Mouse (Mus musculus): ENCODE measurements around the gene Tgfbr3. TPM values are rescaled to one million over a fixed set of nuclear protein-coding genes. Genes with fewer than 3 reads are reported as not detected.

Tgfbr3 gene
- 14.6 and 14.9 TPM in 2 replicates for polyA plus RNA-seq (2015; fragmentation: Nextera tagmentation; extraction: Ambion mirVana)

DNA sequence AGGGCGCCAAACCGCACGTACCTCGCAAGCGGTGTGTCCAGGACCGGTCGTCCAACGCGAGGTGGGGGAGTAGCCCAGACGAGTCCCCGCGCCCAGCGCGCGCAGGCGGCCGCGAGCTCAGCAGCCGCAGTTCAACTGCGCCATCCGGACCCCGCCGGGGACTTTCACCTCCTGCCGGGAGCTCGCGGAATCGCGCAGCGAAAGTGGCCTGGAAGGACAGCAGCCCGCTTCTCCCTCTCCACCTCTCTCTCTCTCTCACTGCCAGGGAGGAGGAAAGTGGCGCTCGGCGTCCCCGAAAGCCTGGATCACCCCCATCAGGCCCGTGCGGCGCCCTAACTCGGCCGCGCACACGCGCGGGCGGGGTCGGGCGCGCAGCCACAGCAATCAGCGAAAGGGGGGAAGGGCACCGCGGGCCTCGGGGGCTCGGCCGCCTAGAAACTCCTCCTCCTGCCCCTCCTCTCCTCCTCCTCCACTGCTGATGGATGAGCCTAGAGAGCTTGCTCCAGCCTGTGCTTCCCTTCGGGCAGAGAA, at the start of gene Tgfbr3:
Tgfbr3 (minus strand) TSS at position 396 of the 531 bp plus-strand sequence.
- H3K9me3 ChIP-seq (ENCODE audit: control insufficient read depth, low read length), result no peaks in the 10 kb centered on the region
- H3K4me1 ChIP-seq (ENCODE audit: control insufficient read depth, insufficient read depth, low read length), result no peaks in the 10 kb centered on the region
- WGBS, result under 1% methylated on average over 51 of the region's 54 CpGs
- H3K9ac ChIP-seq (ENCODE audit: low read depth, low read length), result peak within 1 kb of the TSS; percentile 91
- peak within 1 kb of the TSS; percentile 91 for H3K27ac ChIP-seq (ENCODE audit: low read length)
- H3K4me2 ChIP-seq (ENCODE audit: low read depth, low read length), result peak within 1 kb of the TSS; percentile 94
- peak; percentile 94 for ATAC-seq
- no peaks in the 10 kb centered on the region for H3K27me3 ChIP-seq (replicated peaks; ENCODE audit: control insufficient read depth, insufficient read depth, low read length)
- H3K4me3 ChIP-seq (ENCODE audit: low read length), result peak within 1 kb of the TSS; percentile 89
- H3K36me3 ChIP-seq (ENCODE audit: control insufficient read depth, insufficient read depth, low read length), result no peaks in the 10 kb centered on the region

DNA sequence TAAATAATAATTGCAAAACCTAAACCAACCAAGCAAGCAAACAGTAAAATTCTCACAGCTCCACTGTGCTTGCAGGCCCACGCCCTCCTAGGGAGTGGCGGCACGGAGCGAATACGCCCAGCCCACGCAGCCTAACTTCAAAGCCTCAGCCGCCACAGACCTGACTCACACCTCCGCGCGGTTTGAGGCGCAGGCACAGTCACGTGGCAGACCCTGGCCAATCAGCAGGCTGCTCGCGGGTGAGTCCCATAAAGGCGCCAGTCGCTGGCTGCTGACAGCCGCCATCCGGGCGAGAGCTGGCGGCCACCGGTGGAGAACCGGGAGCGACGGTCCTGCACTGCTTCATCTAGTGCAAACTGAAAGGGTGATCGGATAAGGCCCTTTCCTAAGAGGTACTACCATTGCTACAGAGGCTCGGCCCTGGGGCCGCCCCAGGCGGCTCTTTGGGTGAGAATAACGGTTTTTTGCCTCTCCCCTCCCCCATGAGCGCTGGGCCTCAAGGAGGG, 41.5 kb upstream of the Tgfbr3 start, which contains the start of gene Brdt:
Brdt (plus strand) TSS at position 244 of the 506 bp plus-strand sequence.
- H3K9ac ChIP-seq (ENCODE audit: low read depth, low read length), result no peak within 1 kb of the TSS
- no peak within 1 kb of the TSS for H3K4me2 ChIP-seq (ENCODE audit: low read depth, low read length)
- no peak for ATAC-seq
- no peaks in the 10 kb centered on the region for H3K4me1 ChIP-seq (ENCODE audit: control insufficient read depth, insufficient read depth, low read length)
- H3K9me3 ChIP-seq (ENCODE audit: control insufficient read depth, low read length), result no peaks in the 10 kb centered on the region
- H3K36me3 ChIP-seq (ENCODE audit: control insufficient read depth, insufficient read depth, low read length), result no peaks in the 10 kb centered on the region
- H3K27ac ChIP-seq (ENCODE audit: low read length), result no peak within 1 kb of the TSS
- 89% methylated on average over 30 of the region's 30 CpGs for WGBS
- H3K4me3 ChIP-seq (ENCODE audit: low read length), result no peak within 1 kb of the TSS
- H3K27me3 ChIP-seq (replicated peaks; ENCODE audit: control insufficient read depth, insufficient read depth, low read length), result no peaks in the 10 kb centered on the region

DNA sequence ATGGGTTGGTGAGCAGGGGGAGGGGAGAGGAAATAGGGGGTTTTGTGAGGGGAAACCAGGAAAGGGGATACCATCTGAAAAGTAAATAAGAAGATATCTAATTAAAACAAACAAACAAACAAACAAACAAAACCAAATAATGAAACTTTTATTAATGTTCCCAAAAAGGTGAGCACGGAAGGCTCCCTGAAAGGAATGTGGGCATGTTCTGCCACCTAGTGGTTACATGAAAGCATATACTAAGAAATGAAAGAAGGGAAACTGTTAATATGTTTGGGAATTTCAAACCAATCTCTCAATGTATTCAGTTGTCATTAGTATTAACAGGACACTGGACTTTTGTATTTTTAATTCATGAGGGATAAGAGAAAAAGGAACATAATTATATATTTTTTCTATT, 31.3 kb upstream of the Tgfbr3 start:
- H3K9me3 ChIP-seq (ENCODE audit: control insufficient read depth, low read length), result peaks cover 3% of the 10 kb centered on the region; the same call in 1 of the 2 replicates
- H3K4me2 ChIP-seq (ENCODE audit: low read depth, low read length), result no peak overlapping the region
- WGBS, result 3% methylated on average over 1 of the region's 1 CpGs
- H3K4me3 ChIP-seq (ENCODE audit: low read length), result no peak overlapping the region
- no peaks in the 10 kb centered on the region for H3K4me1 ChIP-seq (ENCODE audit: control insufficient read depth, insufficient read depth, low read length)
- no peak overlapping the region for H3K27ac ChIP-seq (ENCODE audit: low read length)
- no peak overlapping the region for H3K9ac ChIP-seq (ENCODE audit: low read depth, low read length)
- ATAC-seq, result no peak
- no peaks in the 10 kb centered on the region for H3K27me3 ChIP-seq (replicated peaks; ENCODE audit: control insufficient read depth, insufficient read depth, low read length)
- no peaks in the 10 kb centered on the region for H3K36me3 ChIP-seq (ENCODE audit: control insufficient read depth, insufficient read depth, low read length)

DNA sequence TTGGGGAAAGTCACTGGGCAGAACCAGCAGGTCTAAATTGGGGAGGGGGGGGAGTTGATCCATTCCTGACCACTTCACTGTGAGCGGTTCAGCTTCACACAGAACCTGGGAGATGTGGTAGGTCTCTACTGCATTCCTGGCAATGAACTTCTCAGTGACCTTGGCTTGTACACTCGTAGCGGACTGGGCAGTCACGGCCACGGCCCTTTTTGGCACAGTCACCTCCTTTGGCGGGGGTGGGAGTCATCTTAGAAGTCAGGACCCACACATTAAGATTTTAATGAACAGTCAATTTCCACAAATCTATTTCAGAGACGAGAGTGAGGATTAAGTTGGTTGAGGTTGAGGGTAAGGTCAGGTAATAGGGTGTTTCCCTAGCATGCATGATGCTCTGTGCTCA, 27.7 kb upstream of the Tgfbr3 start:
- Histone ChIP-seq H3K4me1 (ENCODE audit: control insufficient read depth, insufficient read depth, low read length) (no peaks in the 10 kb centered on the region), H3K4me3 (ENCODE audit: low read length) (no peak overlapping the region), H3K27ac (ENCODE audit: low read length) (no peak overlapping the region), H3K9ac (ENCODE audit: low read depth, low read length) (no peak overlapping the region), H3K9me3 (ENCODE audit: control insufficient read depth, low read length) (peaks cover 3% of the 10 kb centered on the region; the same call in 1 of the 2 replicates), H3K4me2 (ENCODE audit: low read depth, low read length) (no peak overlapping the region), H3K27me3 (replicated peaks; ENCODE audit: control insufficient read depth, insufficient read depth, low read length) (no peaks in the 10 kb centered on the region), H3K36me3 (ENCODE audit: control insufficient read depth, insufficient read depth, low read length) (no peaks in the 10 kb centered on the region)
- WGBS, result 92% methylated on average over 7 of the region's 7 CpGs
- ATAC-seq, result no peak

DNA sequence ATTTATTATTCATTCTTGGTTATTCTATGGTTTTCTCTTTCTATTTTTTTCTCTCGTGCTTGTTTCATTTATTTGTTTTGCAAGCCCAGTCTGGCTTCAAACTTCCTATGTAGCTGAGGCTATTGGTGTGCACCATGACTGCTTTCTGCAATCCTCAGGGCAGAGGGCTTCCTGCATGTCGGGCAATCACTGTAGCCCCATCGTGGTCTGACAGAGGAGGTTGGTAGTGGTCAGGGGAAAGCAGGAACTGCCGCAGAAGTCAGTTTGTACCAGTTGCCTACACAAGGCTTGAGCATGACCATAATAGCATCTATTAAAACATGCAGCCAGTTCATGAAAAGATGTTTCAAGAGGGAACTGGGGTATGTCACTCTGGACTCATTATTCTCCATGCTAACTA, 18.0 kb upstream of the Tgfbr3 start:
- H3K9me3 ChIP-seq (ENCODE audit: control insufficient read depth, low read length), result no peaks in the 10 kb centered on the region
- no peak overlapping the region for H3K4me3 ChIP-seq (ENCODE audit: low read length)
- H3K4me2 ChIP-seq (ENCODE audit: low read depth, low read length), result no peak overlapping the region
- 55% methylated on average over 4 of the region's 4 CpGs for WGBS
- no peak overlapping the region for H3K27ac ChIP-seq (ENCODE audit: low read length)
- H3K4me1 ChIP-seq (ENCODE audit: control insufficient read depth, insufficient read depth, low read length), result peaks cover 10% of the 10 kb centered on the region; the same call in 1 of the 2 replicates
- no peak for ATAC-seq
- no peaks in the 10 kb centered on the region for H3K27me3 ChIP-seq (replicated peaks; ENCODE audit: control insufficient read depth, insufficient read depth, low read length)
- H3K9ac ChIP-seq (ENCODE audit: low read depth, low read length), result no peak overlapping the region
- no peaks in the 10 kb centered on the region for H3K36me3 ChIP-seq (ENCODE audit: control insufficient read depth, insufficient read depth, low read length)

DNA sequence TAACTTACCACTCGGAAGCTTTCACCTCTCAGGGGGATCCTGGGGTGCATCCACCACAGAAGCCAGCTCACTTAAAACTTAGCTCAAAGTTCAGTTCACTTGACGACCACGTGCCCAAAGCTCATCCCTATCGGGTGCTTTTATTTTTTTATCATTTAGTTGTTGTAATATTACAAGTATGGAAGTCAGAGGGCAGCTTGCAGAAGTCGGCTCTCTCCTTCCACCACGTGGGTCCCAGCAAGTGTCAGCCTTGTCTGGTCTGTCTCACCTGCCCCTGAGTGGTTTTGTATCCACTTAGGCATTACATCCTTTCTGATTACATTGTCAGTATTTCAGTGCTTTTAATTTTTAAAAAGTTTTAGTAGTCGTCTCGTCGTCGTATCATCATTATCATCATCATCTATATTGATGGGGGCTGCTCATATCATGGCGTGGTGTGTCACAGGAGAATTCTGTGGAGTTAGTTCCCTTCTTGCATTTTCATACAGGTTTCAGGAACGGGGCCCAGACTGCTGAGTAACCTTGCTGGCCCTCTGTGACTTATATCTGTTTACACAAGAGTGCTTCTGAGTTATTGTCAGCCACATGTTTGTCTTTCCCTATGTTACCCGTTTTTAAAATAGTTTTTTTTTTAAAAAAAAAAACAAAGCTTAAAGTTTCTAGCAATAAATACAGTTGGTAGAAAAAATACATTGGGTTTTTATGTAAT, 14.8 kb upstream of the Tgfbr3 start:
- Histone ChIP-seq H3K27me3 (replicated peaks; ENCODE audit: control insufficient read depth, insufficient read depth, low read length) (no peaks in the 10 kb centered on the region), H3K36me3 (ENCODE audit: control insufficient read depth, insufficient read depth, low read length) (no peaks in the 10 kb centered on the region), H3K4me1 (ENCODE audit: control insufficient read depth, insufficient read depth, low read length) (peaks cover 10% of the 10 kb centered on the region; the same call in 1 of the 2 replicates), H3K4me2 (ENCODE audit: low read depth, low read length) (no peak overlapping the region), H3K27ac (ENCODE audit: low read length) (no peak overlapping the region), H3K9me3 (ENCODE audit: control insufficient read depth, low read length) (no peaks in the 10 kb centered on the region), H3K4me3 (ENCODE audit: low read length) (no peak overlapping the region), H3K9ac (ENCODE audit: low read depth, low read length) (no peak overlapping the region)
- 38% methylated on average over 13 of the region's 13 CpGs for WGBS
- ATAC-seq, result no peak

DNA sequence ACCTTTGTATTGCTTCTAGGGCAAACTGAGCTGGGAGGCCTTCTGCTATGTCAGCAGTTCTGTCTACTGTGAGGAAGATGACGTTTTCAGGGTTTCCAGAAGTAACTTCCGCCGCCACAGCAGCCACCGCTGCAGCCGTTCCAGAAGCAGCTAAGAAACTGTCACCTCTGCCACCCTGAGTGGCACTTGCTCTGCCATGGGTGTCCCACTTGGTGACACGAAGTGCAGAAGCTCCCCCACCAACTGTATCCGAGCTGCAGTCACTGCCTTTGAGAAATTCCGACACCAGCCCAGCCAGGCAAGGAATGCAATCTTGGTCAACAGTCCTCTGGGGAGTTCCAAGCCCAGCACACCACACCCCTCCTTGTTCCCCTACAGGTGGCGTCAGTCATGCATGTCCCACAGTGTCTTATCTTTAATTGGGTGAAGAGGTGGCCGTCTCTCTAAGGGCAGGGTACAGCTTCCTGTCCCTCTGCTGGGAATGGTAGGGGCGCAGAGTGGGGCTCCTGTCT, 14.0 kb upstream of the Tgfbr3 start:
- 40% methylated on average over 11 of the region's 11 CpGs for WGBS
- ATAC-seq, result peak; percentile 72

DNA sequence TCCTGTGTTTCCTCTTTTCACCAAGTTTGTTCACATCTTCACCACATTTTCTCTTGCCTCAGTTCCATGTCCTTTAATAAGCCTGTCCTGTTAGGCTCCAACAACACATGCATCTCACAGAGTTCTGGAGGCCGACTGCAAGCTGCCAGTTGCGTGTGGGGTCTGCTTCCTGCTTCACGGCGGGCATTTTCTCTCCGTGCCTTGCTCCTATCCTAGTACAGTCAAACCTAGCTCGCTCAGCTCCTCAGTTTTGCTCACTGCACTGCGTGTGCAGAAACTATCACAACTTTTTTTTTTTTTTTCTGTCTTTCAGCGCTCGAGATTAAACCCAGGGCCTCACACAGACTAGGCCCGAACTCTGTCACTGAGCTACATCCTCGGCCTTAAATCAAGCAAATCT, 9.4 kb upstream of the Tgfbr3 start:
- no peak for ATAC-seq
- Histone ChIP-seq H3K9me3 (ENCODE audit: control insufficient read depth, low read length) (no peaks in the 10 kb centered on the region), H3K4me2 (ENCODE audit: low read depth, low read length) (no peak overlapping the region), H3K4me3 (ENCODE audit: low read length) (no peak overlapping the region), H3K27me3 (replicated peaks; ENCODE audit: control insufficient read depth, insufficient read depth, low read length) (no peaks in the 10 kb centered on the region), H3K36me3 (ENCODE audit: control insufficient read depth, insufficient read depth, low read length) (no peaks in the 10 kb centered on the region), H3K9ac (ENCODE audit: low read depth, low read length) (no peak overlapping the region), H3K27ac (ENCODE audit: low read length) (no peak overlapping the region), H3K4me1 (ENCODE audit: control insufficient read depth, insufficient read depth, low read length) (peaks cover 16% of the 10 kb centered on the region)
- 60% methylated on average over 11 of the region's 11 CpGs for WGBS

More for the DNA sequence above, 14.0 kb upstream of the Tgfbr3 start:
- H3K4me1 ChIP-seq (ENCODE audit: control insufficient read depth, insufficient read depth, low read length), result peaks cover 8% of the 10 kb centered on the region; the same call in 1 of the 2 replicates
- H3K4me2 ChIP-seq (ENCODE audit: low read depth, low read length), result peak overlapping the region; percentile 15; the same call in 1 of the 2 replicates
- H3K27ac ChIP-seq (ENCODE audit: low read length), result no peak overlapping the region
- H3K36me3 ChIP-seq (ENCODE audit: control insufficient read depth, insufficient read depth, low read length), result no peaks in the 10 kb centered on the region
- H3K27me3 ChIP-seq (replicated peaks; ENCODE audit: control insufficient read depth, insufficient read depth, low read length), result no peaks in the 10 kb centered on the region
- H3K9ac ChIP-seq (ENCODE audit: low read depth, low read length), result no peak overlapping the region
- no peaks in the 10 kb centered on the region for H3K9me3 ChIP-seq (ENCODE audit: control insufficient read depth, low read length)
- H3K4me3 ChIP-seq (ENCODE audit: low read length), result no peak overlapping the region

DNA sequence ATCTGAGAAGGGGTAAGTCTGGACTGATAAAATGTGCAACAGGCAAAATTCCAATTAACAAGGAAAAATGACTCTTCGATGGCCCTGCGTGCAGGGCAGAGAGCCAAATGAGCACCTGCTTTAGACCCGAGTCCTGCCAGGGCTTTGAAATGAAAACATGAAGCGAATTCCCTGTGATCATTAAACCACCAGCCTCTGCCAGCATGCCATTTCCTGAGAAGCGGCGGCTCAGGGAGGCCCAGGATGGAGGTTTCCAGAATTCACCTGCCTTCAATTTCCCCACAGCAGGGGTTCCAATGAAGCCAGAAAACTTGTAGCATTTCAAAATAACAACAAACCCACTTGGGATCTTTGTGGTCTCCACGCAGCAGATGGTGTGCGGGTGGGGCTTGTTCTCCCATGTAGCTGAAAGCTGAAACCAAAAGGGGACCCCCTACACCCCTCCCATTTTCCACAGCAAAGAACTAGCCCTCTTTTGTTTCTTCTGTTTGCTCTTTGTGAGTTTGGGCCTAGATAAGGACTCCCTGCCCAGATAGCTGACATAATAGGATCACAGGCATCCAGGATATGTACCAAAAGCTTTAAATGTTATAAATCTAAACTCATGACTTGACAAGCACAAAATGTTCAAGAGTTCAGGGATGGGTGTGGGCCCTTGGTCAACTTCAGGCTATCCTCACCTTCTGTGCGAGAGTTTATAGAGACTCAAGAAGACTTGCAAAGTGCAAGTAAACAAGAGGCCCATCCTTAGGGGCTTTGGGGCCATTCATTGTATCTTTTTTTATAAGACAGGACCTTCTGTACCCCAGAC, 7.3 kb upstream of the Tgfbr3 start:
- Histone ChIP-seq H3K27ac (ENCODE audit: low read length) (no peak overlapping the region), H3K9ac (ENCODE audit: low read depth, low read length) (no peak overlapping the region), H3K4me2 (ENCODE audit: low read depth, low read length) (peak overlapping the region; percentile 26; the same call in 1 of the 2 replicates), H3K27me3 (replicated peaks; ENCODE audit: control insufficient read depth, insufficient read depth, low read length) (no peaks in the 10 kb centered on the region), H3K9me3 (ENCODE audit: control insufficient read depth, low read length) (no peaks in the 10 kb centered on the region), H3K4me3 (ENCODE audit: low read length) (no peak overlapping the region), H3K36me3 (ENCODE audit: control insufficient read depth, insufficient read depth, low read length) (no peaks in the 10 kb centered on the region), H3K4me1 (ENCODE audit: control insufficient read depth, insufficient read depth, low read length) (peaks cover 8% of the 10 kb centered on the region)
- no peak for ATAC-seq
- 42% methylated on average over 9 of the region's 9 CpGs for WGBS
